Mouse (Mus musculus) B cell, adult (primary cell): ENCODE measurements around the gene Zfp385c. TPM values are rescaled to one million over a fixed set of nuclear protein-coding genes. Genes with fewer than 3 reads are reported as not detected.

Source experiments
- total RNA-seq: library from RNA; stranded (reverse); gene quantifications from 4 replicates; pipeline ENCODE4 v1.2.4, GENCODE M21; 2023; ENCODE audit not compliant: inconsistent age

Gene Zfp385c
- 0.24 TPM in 1 of 4 replicates, not detected in the others for total RNA-seq

DNA sequence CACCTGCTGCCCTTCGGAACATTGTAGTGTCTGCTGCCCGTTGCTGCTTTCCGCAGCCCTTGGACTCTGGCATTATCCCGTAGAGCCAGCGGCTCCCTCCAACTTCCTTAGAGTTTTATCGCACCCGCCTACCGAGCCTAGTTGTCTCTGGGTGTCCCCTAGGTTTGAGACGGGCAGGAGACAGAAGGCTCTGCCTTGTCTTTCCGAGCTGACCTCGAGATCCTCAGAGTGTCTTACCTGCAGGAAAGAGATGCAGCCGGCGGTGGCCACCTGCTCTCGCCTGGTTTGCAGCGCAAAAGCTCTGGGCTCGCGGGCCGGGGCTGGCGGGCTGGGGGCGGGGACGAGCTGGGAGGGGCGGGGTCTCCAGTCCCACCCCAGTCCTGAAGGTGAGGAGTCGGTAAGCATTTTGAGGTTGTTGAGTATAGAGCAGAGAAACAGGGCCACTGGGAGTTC is at the start of gene Zfp385c:
Zfp385c (minus strand) TSS at position 292 of the 453 bp plus-strand sequence.

DNA sequence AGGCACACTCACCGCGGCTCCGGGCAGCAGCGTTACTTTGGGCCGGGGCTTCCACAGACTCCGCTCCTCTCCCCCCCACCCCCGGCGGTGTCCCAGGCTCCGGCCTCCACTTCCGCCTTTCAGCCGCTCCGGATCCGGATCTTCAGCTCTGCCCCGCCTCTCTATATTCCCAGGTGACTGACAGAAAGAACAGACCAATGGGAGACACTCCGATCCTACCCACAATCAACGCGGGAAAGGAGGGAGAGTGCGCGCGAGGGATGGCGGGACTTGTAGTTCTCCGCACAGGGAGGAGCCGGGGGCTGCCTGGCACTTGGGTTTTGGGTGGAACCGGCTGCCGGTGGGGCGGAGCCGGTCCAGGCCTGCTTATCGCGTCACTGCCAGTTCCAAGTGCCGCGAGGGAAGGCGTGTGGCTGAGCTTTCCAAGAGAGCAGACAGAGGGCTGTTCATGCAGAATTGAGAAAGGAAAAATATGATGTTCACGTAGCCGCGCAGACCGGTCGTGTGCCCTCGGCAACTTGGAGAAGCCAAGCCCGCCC is 45.9 kb upstream of the Zfp385c start, which contains the start of gene Rab5c:
Rab5c (minus strand) TSS at position 150 of the 539 bp plus-strand sequence.

DNA sequence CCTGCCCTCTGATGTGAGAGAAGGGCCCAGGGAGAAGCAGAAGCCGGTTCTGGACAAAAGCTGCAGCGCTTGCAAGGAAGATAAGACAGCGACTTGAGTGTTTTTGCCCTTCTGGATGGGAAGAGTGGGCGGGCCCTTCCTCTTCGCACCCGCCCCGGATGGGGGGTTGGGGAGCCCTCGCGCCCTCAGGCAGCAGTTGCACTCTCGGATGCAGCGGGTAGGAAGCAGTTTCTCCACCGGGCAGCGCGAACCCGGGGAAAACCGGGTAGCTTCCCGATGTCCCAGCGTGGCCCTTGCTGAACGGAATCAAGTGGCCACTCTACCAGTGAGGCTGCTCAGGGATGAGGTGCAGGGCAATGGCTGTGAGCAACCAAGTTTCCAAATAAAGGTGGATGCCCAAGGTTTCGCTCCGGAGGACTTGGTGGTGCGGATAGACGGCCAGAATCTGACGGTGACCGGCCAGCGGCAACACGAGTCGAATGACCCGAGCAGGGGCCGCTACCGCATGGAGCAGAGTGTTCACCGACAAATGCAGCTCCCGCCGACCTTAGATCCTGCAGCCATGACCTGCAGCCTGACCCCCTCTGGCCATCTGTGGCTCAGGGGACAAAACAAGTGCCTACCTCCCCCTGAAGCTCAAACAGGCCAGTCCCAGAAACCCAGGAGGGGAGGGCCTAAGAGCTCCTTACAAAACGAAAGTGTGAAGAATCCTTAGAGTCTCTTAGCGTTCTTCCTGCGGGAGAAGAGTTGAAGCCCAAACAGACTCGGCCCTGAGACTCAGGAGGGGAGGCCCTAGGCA is 21.7 kb upstream of the Zfp385c start, which contains the start of gene Hspb9:
Hspb9 (plus strand) TSS at position 116 of the 799 bp plus-strand sequence.

DNA sequence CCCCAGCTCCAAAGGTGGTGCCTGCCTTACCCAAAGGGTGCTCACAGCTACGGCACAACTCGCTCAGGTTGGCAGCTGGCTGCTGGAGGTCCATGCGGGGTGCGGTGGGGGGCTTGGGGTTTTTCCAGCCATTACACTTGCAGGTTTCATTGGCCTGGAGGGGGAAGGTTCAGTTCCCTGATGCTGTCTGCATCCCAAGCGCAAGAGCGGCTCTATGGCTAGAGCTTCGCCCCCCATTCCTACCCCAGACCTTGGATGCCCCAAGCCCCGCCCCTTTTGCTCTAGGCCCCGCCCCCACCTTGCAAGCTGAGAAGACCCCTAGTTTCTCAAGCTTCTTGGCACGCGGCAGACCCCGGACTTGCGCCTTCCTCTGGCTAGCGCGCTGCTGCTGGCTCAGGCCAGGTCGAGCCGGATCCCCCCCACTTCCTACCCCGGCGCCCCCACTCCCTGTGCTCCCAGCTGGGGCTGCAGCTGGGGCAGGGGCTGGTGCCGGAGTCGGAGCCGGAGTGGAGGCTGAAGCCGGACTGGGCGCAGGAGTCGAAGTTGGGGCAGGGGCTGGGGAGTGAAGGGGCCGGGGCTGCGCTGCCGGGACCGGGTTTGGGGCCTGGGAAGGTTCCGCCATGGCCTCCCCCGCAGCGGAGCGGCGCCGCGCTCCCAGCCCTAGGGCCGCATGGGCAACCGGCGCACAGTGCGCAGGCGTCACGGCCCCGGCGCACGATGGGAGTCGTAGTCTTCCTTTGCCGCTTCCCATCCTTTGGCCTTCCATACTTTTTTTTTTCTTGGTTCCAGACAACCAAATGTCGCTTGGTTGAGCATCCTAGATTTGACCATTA is 19.7 kb upstream of the Zfp385c start, which contains the start of gene Kat2a:
Kat2a (minus strand) TSS at position 683 of the 833 bp plus-strand sequence.

DNA sequence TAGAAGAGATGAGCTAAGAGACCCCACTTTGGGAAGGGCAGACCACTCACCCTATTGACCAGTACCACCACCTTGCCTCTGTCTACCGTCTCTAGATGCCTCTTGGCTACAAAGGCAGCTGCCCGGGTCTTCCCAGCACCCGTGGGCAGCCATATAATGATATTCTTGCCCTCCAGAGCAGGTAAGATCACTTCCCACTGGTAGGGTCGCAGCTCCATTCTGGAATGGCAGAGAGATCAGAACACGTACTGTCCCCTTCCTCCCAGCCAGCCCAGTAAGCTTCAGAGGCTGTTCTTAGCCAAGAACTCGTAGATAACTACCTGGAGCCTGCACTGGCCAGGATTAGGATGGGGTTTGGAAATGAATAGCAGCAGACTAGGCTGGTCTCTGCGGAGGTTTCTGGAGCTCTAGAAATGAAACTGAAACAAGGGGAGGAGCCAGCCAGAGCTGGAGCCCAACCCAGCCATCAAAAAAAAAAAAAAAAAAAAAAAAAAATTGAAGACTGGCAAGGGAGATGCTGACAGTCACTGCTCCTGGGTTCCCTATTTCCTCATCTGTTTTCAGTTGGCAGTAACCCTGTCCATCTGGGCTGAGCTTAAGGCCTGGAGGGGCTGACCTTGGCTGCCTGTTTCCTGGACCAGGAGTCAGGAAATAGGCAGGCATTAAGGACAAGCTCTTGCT is 11.7 kb upstream of the Zfp385c start, which contains the start of gene Dhx58:
Dhx58 (minus strand) TSS at position 421 of the 681 bp plus-strand sequence.

DNA sequence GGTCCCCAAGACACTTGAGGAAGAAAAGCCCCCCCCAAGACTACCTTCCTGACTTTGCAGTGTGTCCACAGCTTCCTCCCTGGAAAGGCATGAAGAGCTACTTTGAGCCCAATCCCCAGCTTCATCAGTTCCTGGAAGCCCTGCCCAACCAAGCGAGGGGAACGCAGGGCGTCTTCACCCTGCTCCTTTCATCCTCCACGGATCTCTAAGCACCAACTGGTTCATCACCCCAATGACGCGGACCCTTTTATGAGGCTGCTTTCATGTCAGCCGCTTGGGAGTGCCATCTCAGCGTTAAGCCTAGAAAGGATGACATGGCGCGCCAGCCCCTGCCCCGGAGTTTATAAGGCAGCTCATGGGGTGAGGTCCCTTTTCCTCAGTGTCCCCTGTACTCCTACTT is 72.3 kb downstream of the Zfp385c start, which contains the start of gene Dnajc7:
Dnajc7 (minus strand) TSS at position 187 of the 400 bp plus-strand sequence.

DNA sequence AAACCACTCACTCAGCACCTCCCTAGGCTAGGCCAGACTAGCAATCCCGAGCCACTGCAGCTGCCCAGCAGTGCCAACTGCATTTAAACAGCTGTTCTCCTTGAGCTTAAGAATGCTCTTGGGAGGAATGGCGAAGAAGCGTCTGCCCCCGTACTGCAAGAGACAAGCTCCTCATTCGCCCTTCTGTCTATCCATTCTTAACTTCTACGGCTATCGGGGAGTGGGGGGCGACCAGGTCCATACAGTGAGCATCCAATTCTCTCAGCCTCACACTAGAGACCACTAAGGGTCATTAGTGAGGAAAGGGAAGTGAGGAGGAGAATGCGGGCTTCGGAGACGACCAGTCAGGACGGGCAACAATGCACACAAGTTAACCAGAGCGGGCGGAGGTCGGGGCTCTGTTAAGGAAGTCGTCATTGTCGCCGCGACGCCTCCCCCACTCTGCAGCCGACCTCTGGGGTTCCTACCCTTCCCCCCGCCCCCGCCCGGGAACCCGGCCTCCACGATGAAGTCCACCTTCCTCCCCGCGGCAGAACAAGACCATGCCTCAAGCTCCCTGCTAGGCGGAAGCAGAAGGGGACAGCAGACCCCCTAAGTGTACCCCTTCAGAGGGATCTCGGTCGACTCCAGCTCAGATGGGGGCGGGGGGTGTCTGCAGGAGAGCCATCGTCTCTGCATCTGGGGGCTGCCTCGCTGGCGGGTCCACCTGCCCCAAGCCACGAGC is 73.3 kb downstream of the Zfp385c start, which contains the start of gene Nkiras2:
Nkiras2 (plus strand) TSS at position 484 of the 724 bp plus-strand sequence.

Other genes with a start within 250 kb of the Zfp385c start
- 20.4 to 24.2 TPM (median 22.4 TPM) in 4 replicates for gene Klhl11, start 219.7 kb downstream of the Zfp385c start, total RNA-seq
- gene Acly, start 164.5 kb downstream of the Zfp385c start, total RNA-seq, result 158 to 172 TPM (median 161 TPM) in 4 replicates
- gene Ttc25, start 146.8 kb downstream of the Zfp385c start, total RNA-seq, result 0.32 to 0.51 TPM (median 0.39 TPM) in 3 of 4 replicates, not detected in the other
- gene Cnp, start 117.6 kb downstream of the Zfp385c start, total RNA-seq, result 182 to 196 TPM (median 187 TPM) in 4 replicates
- gene Nkiras2, start 73.2 kb downstream of the Zfp385c start, total RNA-seq, result 24.9 to 30.3 TPM (median 26.3 TPM) in 4 replicates
- gene Dnajc7, start 72.3 kb downstream of the Zfp385c start, total RNA-seq, result 460 to 496 TPM (median 474 TPM) in 4 replicates
- 18.4 to 28.4 TPM (median 20.7 TPM) in 4 replicates for gene Dhx58, start 11.8 kb upstream of the Zfp385c start, total RNA-seq
- gene Kat2a, start 20.0 kb upstream of the Zfp385c start, total RNA-seq, result 37.4 to 42.8 TPM (median 40.6 TPM) in 4 replicates
- not detected in 4 replicates for gene Hspb9, start 21.4 kb upstream of the Zfp385c start, total RNA-seq
- gene Rab5c, start 45.8 kb upstream of the Zfp385c start, total RNA-seq, result 128 to 135 TPM (median 134 TPM) in 4 replicates
- gene Kcnh4, start 67.5 kb upstream of the Zfp385c start, total RNA-seq, result 6.4 to 8.3 TPM (median 6.9 TPM) in 4 replicates
- gene Hcrt, start 70.5 kb upstream of the Zfp385c start, total RNA-seq, result not detected in 4 replicates
- 17.9 to 27.2 TPM (median 20.3 TPM) in 4 replicates for gene Ghdc, start 78.5 kb upstream of the Zfp385c start, total RNA-seq
- 63.3 to 74.4 TPM (median 69.7 TPM) in 4 replicates for gene Stat5b, start 158.3 kb upstream of the Zfp385c start, total RNA-seq
- 38.6 to 43.6 TPM (median 41.8 TPM) in 4 replicates for gene Stat5a, start 166.9 kb upstream of the Zfp385c start, total RNA-seq
- 235 to 266 TPM (median 245 TPM) in 4 replicates for gene Stat3, start 247.1 kb upstream of the Zfp385c start, total RNA-seq